20 mouse cellular contexts compared by ENCODE assay signal in the genomic region with DNA sequence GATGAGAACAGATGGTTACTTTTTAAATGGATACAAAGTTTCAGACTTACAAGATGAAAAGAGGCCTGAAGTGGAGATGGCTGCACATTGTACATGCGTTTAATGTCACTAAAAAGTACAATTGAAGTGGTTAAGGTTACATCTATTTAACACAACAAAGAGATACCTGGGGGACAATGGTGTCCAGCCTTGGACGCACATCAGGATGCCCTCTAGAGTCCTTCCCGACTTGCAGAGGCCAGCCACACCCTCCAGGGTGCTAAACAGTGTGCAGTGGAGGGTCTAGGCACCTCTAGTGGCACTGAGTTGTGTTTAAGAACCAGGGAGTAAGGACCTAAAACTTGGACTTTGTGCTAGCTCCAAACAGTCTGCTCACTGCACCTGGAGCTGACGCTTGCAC.
DNase-seq lines count a peak whose midpoint lies in the region; TF ChIP-seq lines count a peak whose summit lies in the region.
"Had no signal": no experiment of that assay in that cellular context is flagged by ENCODE, and none has a peak within 500 bp of the region (broad histone marks: within the 10 kb centered on the region; RNA-seq: fewer than 3 reads in every experiment).

No protein-coding gene starts in this region.

- DNase-seq in ES-CJ7 (ENCODE audit: low read depth, low spot score) (peak; percentile 51), ES-E14 (ENCODE audit: low read depth, low spot score) (peak; percentile 17), ZHBTc4 (ENCODE audit: low read depth, low spot score) (peak; percentile 73)
- DNase-seq in gastrocnemius, adult 8-10 months (ENCODE audit: low spot score in 2 of 2), result no peak
- DNase-seq in lung, postnatal 36 days, result no peak
- DNase-seq in layer of hippocampus, postnatal 25 days (ENCODE audit: extremely low spot score in 1 of 2, low spot score in 1 of 2), result no peak
- DNase-seq: adrenal gland, adult 2 months; adrenal gland, adult 8-10 months; adrenal gland, postnatal 10 days; adrenal gland, postnatal 14 days; adrenal gland, postnatal 25 days; adrenal gland, postnatal 36 days; B cell, adult 2 months; cerebellum, adult 11 months; cerebellum, adult 11-12 months; cerebellum, adult 18-20 months; cerebellum, adult 2 months; cerebellum, adult 8-10 months; cerebellum, adult 9-10 months had no signal

- H3K4me3 ChIP-seq in ES-E14 (ENCODE audit: insufficient read depth in 1 of 2, low read depth in 1 of 2, low read length in 2 of 2, poor library complexity in 1 of 2, severe bottlenecking in 1 of 2), result no peak overlapping the region

- no peak overlapping the region for H3K9ac ChIP-seq in ES-E14 (ENCODE audit: insufficient read depth, low read depth, low read length, poor library complexity, severe bottlenecking)

- H3K27ac ChIP-seq in ES-E14 (ENCODE audit: insufficient read depth, low read depth, low read length, poor library complexity, severe bottlenecking), result no peak overlapping the region

- in situ Hi-C loops in ES-E14 (cut with MboI; ENCODE audit: low sequenced_read_pairs in 2 of 2, unreplicated experiment in 2 of 2), result no loop called here

- no peaks in the 10 kb centered on the region for H3K9me3 ChIP-seq in ES-E14 (ENCODE audit: control insufficient read depth, insufficient read depth, low read depth, low read length)
- H3K9me3 ChIP-seq: G1E had no signal

- peaks cover 11% of the 10 kb centered on the region for H3K36me3 ChIP-seq in ES-E14 (ENCODE audit: control insufficient read depth, insufficient read depth, low read length, poor library complexity, severe bottlenecking)

- H3K4me1 ChIP-seq in ES-E14 (ENCODE audit: control insufficient read depth in 2 of 2, insufficient read depth in 2 of 2, low read length in 2 of 2, poor library complexity in 1 of 2), result peaks cover 0 to 9% of the 10 kb centered on the region in 2 experiments; a peak in 3 of 4 replicates

TF ChIP-seq in ES-E14, 5 proteins besides CTCF, POLR2A, EP300 and RAD21:
- TF ChIP-seq ZC3H11A (IDR thresholded peaks at IDR 0.05; ENCODE audit: borderline replicate concordance, low read depth, low read length) (no peak), MAFK (IDR thresholded peaks at IDR 0.05; ENCODE audit: insufficient read depth, low read depth, low read length) (no peak), HCFC1 (IDR thresholded peaks at IDR 0.05; ENCODE audit: borderline replicate concordance, insufficient read depth, low read length) (no peak), ZNF384 (IDR thresholded peaks at IDR 0.05; ENCODE audit: low read depth, low read length) (no peak), CHD2 (IDR thresholded peaks at IDR 0.05; ENCODE audit: low read depth, low read length) (no peak)

Comparison
In these comparisons a context has a peak if more than half of its experiments do, and no peak if none do; other contexts are left out.
1. DNase-seq: peak in ES-CJ7 (single experiment), ES-E14 (single experiment) and ZHBTc4 (single experiment); none in gastrocnemius, adult 8-10 months (0 of 2), lung, postnatal 36 days (single experiment) and layer of hippocampus, postnatal 25 days (0 of 2).